Mouse (Mus musculus) MN1 (cell line): Measurements from ENCODE around the gene Fat4.
A peak's percentile ranks its signal among the peaks of the same experiment; 100 is the strongest.

Experiments used
- DNase-seq: peaks from one replicate; pipeline ENCODE4 v3.0.0-alpha.2; 2016; ENCODE audit warnings: low spot score

Fat4 gene

GRCm38 (mm10) chr3:38886890-38887355, at the start of gene Fat4:
TSS of gene Fat4 (plus strand) at chr3:38886940.
- no peak for DNase-seq

GRCm38 (mm10) chr3:38839438-38839837, 47.3 kb upstream of the Fat4 start:
- DNase-seq = no peak

GRCm38 (mm10) chr3:38843000-38843538, 43.7 kb upstream of the Fat4 start:
- DNase-seq = no peak

DNA sequence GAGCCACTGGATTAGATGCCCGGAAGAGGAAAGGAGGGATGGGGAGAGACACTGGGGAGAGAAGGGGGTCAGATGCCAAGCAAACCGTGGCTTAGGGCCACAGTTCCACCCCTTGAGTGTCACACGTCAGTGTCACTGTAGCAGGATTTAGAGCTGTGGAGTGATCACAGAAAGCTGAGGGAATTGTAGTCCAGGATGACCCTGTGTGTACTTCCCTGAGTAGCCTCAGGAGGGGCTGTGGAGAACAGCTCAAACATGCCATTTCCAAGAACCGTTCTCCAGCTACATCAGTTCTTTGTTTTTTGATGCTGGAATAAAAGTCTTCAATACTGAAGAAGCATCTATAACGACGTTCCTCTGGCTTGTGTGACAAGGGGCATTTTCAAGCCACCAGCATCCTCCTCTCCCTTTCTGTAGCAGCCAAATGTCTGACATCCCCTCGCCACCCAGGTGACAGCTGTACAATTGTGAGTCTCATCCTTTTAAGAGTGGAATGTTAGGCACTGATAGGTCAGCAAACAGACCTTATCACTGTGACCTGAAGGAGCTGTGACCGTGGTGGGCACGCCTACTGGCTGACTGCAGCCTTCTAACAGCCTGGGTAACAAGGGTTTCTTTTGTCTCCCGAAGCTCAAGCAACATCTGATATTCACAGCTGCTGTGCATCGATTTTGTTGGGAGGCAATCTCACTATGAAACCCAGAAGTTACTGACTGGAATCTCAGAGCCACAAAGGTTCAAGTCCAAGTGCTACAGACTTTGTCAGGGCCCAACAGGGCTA, 39.9 kb upstream of the Fat4 start:
- no peak for DNase-seq

- DNase-seq = no peak
These were observed 37.7 kb upstream of the Fat4 start for GRCm38 (mm10) chr3:38849077-38849476.

DNA sequence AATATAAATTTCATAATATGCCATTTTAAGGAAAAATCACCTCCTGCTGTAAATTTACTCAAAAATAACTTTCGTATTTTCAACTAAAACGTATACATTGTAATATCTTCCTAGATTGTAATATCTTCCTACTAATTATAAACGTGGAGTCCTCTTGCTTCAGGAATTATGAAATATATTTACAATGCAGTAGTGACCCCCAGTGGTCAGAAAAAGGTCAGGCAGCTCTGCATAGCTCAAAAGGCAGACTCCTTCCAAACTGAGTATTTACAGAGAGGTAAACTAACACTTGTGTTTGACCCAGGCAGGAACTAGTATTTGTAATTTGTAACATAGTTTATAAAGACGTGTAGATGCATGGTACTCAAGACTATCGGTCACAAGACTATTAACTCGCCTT, 37.2 kb upstream of the Fat4 start:
- DNase-seq = peak; percentile 39

DNA sequence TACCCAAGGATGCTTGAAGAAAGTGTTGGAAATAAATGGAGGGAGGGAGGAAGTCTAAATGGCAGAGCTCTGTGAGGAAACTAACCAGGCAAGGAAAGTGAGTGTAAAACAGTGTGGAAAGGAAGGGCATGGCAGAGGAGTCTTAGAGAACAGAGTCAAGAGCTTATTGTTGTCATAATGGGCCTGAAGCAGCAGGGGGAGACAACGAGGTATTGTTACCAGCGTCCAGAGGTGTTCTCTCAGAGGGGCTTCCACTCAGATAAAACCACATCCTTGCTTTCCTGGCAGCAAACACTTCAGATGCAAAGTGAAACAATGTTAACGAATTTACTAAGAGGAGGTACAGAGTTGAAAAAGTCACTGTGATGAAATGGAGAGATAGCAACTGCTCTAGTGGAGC, 33.1 kb upstream of the Fat4 start:
- DNase-seq = no peak

GRCm38 (mm10) chr3:38860683-38861082, 26.1 kb upstream of the Fat4 start:
- DNase-seq = no peak

DNA sequence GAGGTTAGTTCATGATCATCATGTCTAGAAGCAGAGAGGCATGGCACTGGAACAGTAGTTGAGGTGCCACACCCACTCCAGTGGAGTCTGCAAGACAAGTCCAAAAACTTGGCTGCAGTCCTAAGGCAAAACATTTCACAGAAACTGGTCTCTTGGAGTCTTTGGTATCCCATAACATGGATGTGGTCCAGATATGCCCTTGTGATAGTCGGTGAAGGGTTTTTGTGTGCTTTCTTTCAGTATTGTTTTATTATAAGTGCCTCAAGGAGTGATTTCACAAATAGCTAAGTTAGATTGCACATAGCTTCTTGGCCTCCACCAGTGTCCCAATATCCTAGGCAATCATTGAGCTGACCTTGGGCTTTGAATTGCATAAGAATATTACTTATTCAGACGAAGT, 15.4 kb upstream of the Fat4 start:
- DNase-seq = no peak

DNA sequence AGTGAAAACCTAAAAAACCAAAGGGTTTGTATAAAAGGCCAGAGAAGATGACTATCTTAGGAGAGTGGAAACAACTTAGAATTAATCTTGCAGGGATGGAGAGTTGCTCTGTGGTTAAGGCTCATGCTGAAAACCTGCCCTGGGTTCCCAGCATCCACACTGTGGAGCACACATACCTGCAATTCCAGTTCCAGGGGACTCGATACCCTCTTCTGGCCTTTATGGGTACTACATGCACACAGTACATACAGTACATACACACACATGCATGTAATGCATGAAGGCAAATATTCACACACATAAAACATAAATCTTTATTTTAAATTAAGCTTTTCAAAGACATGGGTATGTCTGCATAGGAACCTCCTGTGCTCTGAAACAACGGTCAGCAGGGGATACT, 10.9 kb upstream of the Fat4 start:
- DNase-seq = no peak

GRCm38 (mm10) chr3:38876706-38877105, 10.0 kb upstream of the Fat4 start:
- no peak for DNase-seq

DNA sequence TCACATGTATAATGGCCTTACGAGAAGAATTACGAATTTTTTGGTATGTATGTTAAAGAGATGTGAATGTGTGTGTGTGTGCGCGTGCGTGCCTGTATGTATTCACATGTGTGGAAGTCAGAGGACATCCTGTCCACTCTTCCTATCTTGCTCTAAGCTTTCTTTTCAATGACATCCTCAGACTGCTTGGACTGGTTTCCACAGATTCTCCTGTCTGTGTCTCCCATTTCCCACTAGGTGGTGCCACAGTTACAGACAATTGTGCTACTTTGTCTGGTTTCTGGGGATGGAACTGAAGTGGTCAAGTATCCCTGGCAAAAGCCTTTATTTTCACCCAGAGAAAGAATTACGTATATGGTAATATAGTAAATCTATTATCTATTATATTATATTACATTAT, 4.0 kb upstream of the Fat4 start:
- peak; percentile 25 for DNase-seq

DNA sequence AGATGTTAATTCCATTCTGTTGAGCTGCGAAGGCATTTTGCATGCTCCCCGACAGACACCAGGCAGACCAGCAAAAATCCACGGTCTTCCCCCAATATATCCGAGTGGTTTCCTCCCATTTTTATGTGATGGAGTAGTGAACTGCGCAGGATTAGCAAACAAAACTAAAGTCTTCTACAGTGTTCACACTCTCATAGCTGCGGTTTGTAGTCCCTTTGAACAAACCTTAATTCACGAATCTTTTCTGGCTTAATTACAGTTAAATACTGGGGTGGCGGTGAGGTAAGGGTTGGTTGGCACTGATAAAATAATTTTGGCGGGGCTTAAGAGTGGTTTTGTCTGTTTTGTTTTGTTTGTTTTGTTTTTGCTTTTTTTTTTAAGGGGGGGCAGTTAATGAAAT, 3.1 kb upstream of the Fat4 start:
- DNase-seq = no peak

GRCm38 (mm10) chr3:38884276-38884675, 2.5 kb upstream of the Fat4 start:
- no peak for DNase-seq

DNA sequence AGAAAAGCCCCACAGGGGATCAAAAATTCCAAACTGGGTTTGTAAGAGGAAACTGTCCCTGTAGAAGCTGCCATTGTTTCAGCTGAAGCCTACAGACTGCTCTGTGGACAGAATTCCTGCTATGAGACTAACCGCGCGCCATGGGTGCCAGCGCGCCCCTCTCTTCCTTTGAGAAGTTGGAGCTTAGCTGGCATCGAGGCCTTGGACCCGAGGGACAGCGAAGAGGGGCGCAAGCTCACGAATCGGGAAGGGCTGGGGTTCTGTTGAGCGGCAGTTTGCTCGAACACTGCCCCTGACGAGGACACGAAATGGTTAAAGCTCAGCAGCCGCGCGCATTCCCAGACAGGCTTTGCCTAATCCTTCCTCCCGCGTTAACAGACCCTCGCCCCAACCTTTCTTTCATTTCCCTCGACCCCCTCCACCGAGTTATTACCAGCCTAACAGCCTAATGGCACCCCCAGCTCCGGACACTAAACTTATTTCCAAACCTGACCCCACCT, 1.8 kb upstream of the Fat4 start:
- DNase-seq = no peak

GRCm38 (mm10) chr3:38885481-38886001, 1.2 kb upstream of the Fat4 start:
- DNase-seq = no peak

- no peak for DNase-seq
These were observed 499 bp upstream of the Fat4 start for GRCm38 (mm10) chr3:38886061-38886821.

DNA sequence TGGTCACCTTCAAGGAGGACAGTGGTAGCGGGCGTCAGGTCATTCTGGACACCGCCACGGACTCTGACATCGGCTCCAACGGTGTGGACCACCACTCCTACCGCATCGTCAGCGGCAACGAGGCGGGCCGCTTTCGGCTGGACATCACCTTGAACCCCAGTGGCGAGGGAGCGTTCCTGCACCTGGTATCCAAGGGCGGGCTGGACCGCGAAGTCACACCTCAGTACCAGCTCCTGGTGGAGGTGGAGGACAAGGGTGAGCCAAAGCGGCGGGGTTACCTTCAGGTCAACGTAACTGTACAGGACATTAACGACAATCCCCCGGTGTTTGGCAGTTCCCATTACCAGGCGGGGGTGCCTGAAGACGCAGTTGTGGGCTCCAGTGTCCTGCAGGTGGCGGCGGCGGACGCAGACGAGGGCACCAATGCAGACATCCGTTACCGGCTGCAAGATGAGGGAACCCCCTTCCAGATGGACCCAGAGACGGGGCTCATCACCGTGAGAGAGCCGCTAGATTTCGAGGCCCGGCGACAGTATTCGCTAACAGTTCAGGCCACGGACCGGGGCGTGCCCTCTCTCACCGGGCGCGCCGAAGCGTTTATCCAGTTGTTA, 746 bp downstream of the Fat4 start:
- no peak for DNase-seq

DNA sequence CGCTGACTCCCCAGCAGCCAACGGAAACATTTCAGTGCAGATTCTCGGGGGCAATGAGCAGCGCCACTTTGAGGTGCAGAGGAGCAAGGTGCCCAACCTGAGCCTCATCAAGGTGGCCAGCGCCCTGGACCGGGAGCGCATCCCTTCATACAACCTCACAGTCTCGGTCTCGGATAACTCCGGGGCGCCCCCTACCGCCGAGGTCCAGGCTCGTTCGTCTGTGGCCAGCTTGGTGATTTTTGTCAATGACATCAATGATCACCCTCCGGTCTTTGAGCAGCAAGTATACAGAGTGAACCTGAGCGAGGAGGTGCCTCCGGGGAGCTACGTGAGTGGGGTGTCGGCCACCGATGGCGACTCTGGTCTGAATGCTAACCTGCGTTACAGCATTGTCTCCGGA, 1.4 kb downstream of the Fat4 start:
- no peak for DNase-seq

DNA sequence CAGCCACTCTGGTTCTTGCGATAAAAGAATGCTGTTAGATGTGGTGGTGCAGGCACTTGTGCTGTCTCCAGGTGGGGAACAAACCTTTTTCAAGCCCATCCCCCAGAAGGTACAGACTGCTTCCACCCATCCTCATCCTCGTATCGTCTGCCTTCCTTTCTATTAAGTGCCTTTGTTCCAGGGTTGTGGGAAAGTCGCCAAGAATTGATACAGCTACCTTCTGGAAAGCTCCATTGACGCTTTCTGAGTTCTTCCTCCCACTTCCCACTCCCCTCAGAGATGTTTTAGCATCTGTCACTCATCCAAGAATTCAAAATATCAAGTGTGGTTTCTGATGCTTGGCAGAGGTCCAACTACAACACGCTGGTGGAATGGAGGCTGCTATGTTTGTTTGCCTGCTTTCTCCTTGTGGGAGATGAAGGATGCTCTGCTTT, 6.1 kb downstream of the Fat4 start:
- no peak for DNase-seq

DNA sequence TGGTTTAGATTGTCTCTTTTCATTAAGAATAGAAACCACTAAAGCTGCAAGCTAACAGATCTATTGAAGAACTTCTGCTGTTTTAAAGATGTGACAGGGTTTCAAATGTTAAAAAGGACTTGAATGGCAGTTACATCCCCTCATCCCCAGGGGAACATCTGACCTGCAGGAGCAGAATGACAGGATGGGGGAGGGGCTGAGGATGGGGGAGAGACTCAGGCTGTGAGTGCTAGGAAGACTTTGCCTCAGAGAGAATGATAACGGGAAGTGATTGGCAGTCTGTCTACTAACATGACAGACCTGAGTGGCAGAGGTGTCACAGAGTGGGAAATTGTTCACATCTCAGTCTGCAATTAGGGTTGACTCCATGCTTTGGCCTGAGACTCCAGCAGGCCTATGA, 14.1 kb downstream of the Fat4 start:
- no peak for DNase-seq

GRCm38 (mm10) chr3:38906832-38907231, 20.1 kb downstream of the Fat4 start:
- no peak for DNase-seq
